Mouse (Mus musculus) liver, embryonic 16.5 days (tissue): Measurements from ENCODE around the gene Usp19. TPM values are rescaled to one million over a fixed set of nuclear protein-coding genes. Genes with fewer than 3 reads are reported as not detected.

ENCODE experiments used
- ATAC-seq: fragments of 200-750 bp; cut with Nextera tagmentation; 2 replicates; pipeline ENCODE4 v1.8.0; 2017; ENCODE audit warnings: low read depth, mild to moderate bottlenecking, moderate number of reproducible peaks, moderate library complexity
- H3K27ac ChIP-seq: fragments of 300-500 bp; sonication (generic); 2 replicates; pipeline ENCODE4 v1.5.1; 2014; ENCODE audit warnings: mild to moderate bottlenecking, low read length
- H3K27me3 ChIP-seq: fragments of 300-500 bp; sonication (generic); 2 replicates; pipeline ENCODE4 v1.6.1; 2014; ENCODE audit warnings: low read depth, low read length, mixed read lengths; ENCODE audit not compliant: control insufficient read depth, insufficient read depth
- H3K36me3 ChIP-seq: fragments of 300-500 bp; sonication (generic); 2 replicates; pipeline ENCODE4 v1.6.1; 2014; ENCODE audit warnings: mild to moderate bottlenecking; ENCODE audit not compliant: control insufficient read depth, insufficient read depth
- H3K4me1 ChIP-seq: fragments of 300-500 bp; sonication (generic); 2 replicates; pipeline ENCODE4 v1.6.1; 2014; ENCODE audit warnings: low read depth, low read length, mixed read lengths; ENCODE audit not compliant: control insufficient read depth
- H3K4me2 ChIP-seq: fragments of 300-500 bp; sonication (generic); 2 replicates; pipeline ENCODE4 v1.6.1; 2014; ENCODE audit warnings: low read depth, low read length, mixed read lengths
- H3K4me3 ChIP-seq: fragments of 300-500 bp; sonication (generic); 2 replicates; pipeline ENCODE4 v1.5.1; 2014; ENCODE audit warnings: low read depth, mild to moderate bottlenecking, low read length
- H3K9ac ChIP-seq: fragments of 300-500 bp; sonication (generic); 2 replicates; pipeline ENCODE4 v1.6.1; 2014; ENCODE audit warnings: low read depth, low read length
- H3K9me3 ChIP-seq: fragments of 300-500 bp; sonication (generic); replicated peaks from 2 replicates; pipeline ENCODE4 v1.6.1; 2016; ENCODE audit warnings: low read length; ENCODE audit not compliant: control insufficient read depth
- WGBS: fragments of 180-500 bp; shearing (Covaris S2); extraction: QIAGEN DNeasy Blood & Tissue Kit; methylation state at CpG from one replicate; pipeline ENCODE4 v1.1.7; 2014; ENCODE audit not compliant: insufficient replicate concordance; 5-methylcytosine and 5-hydroxymethylcytosine counted together
- polyA plus RNA-seq: library from polyadenylated mRNA; unstranded; fragments of >200 nt; fragmentation: Nextera tagmentation; extraction: Ambion mirVana; gene quantifications from 2 replicates; pipeline ENCODE4 v1.2.1, GENCODE M21; 2015

The Usp19 gene
- polyA plus RNA-seq, 1 experiment from 2014 or later = 28.6 TPM

- peaks cover 39% of the 10 kb centered on the region for H3K4me1 ChIP-seq
- no peak; the same call in 1 of the 2 replicates for ATAC-seq
- peak overlapping the region; percentile 98 for H3K4me2 ChIP-seq
- H3K27ac ChIP-seq = no peak overlapping the region
- no peaks in the 10 kb centered on the region for H3K27me3 ChIP-seq
- H3K4me3 ChIP-seq = peak overlapping the region; percentile 70
- H3K9ac ChIP-seq = 0 out of 2 replicates have a peak overlapping the region, but pooled peaks have one; percentile 10
- H3K36me3 ChIP-seq = no peaks in the 10 kb centered on the region
- 46% methylated on average over 6 of the region's 6 CpGs for WGBS
- H3K9me3 ChIP-seq = no peaks in the 10 kb centered on the region
Measured at GRCm38 (mm10) chr9:108452911-108453310, 37.5 kb upstream of the Usp19 start.

GRCm38 (mm10) chr9:108453458-108453857, 36.9 kb upstream of the Usp19 start:
- WGBS = 63% methylated on average over 4 of the region's 4 CpGs
- H3K27ac ChIP-seq = no peak overlapping the region
- H3K27me3 ChIP-seq = no peaks in the 10 kb centered on the region
- H3K9ac ChIP-seq = no peak overlapping the region
- H3K9me3 ChIP-seq = no peaks in the 10 kb centered on the region
- H3K4me2 ChIP-seq = no peak overlapping the region
- ATAC-seq = no peak
- no peaks in the 10 kb centered on the region for H3K36me3 ChIP-seq
- no peak overlapping the region for H3K4me3 ChIP-seq
- peaks cover 39% of the 10 kb centered on the region for H3K4me1 ChIP-seq

- H3K4me3 ChIP-seq = no peak overlapping the region
- H3K4me2 ChIP-seq = no peak overlapping the region
- H3K9ac ChIP-seq = no peak overlapping the region
- no peaks in the 10 kb centered on the region for H3K27me3 ChIP-seq
- no peaks in the 10 kb centered on the region for H3K9me3 ChIP-seq
- no peaks in the 10 kb centered on the region for H3K36me3 ChIP-seq
- ATAC-seq = no peak
- peaks cover 39% of the 10 kb centered on the region for H3K4me1 ChIP-seq
- 61% methylated on average over 6 of the region's 6 CpGs for WGBS
- no peak overlapping the region for H3K27ac ChIP-seq
Measured at GRCm38 (mm10) chr9:108454429-108454828, 36.0 kb upstream of the Usp19 start.

GRCm38 (mm10) chr9:108455747-108456571, 34.4 kb upstream of the Usp19 start:
- no peak overlapping the region for H3K27ac ChIP-seq
- no peak for ATAC-seq
- H3K4me1 ChIP-seq = peaks cover 31% of the 10 kb centered on the region
- 39% methylated on average over 12 of the region's 12 CpGs for whole genome bisulfite sequencing
- H3K9me3 ChIP-seq = no peaks in the 10 kb centered on the region
- H3K27me3 ChIP-seq = no peaks in the 10 kb centered on the region
- H3K4me3 ChIP-seq = no peak overlapping the region
- no peak overlapping the region for H3K4me2 ChIP-seq
- no peaks in the 10 kb centered on the region for H3K36me3 ChIP-seq
- no peak overlapping the region for H3K9ac ChIP-seq

- Histone ChIP-seq H3K9ac (no peak overlapping the region), H3K4me1 (peaks cover 30% of the 10 kb centered on the region), H3K27me3 (no peaks in the 10 kb centered on the region), H3K36me3 (no peaks in the 10 kb centered on the region), H3K9me3 (no peaks in the 10 kb centered on the region), H3K4me3 (no peak overlapping the region), H3K27ac (no peak overlapping the region), H3K4me2 (no peak overlapping the region)
- 76% methylated on average over 10 of the region's 10 CpGs for WGBS
- ATAC-seq = no peak
Measured at GRCm38 (mm10) chr9:108456953-108457352, 33.4 kb upstream of the Usp19 start.

GRCm38 (mm10) chr9:108459939-108460318, 30.5 kb upstream of the Usp19 start:
- no peaks in the 10 kb centered on the region for H3K9me3 ChIP-seq
- 86% methylated on average over 1 of the region's 1 CpGs for WGBS
- peak overlapping the region; percentile 89 for H3K4me3 ChIP-seq
- peaks cover 4% of the 10 kb centered on the region for H3K36me3 ChIP-seq
- no peak for ATAC-seq
- peaks cover 23% of the 10 kb centered on the region for H3K4me1 ChIP-seq
- peak overlapping the region; percentile 88 for H3K27ac ChIP-seq
- H3K9ac ChIP-seq = peak overlapping the region; percentile 85; the same call in 1 of the 2 replicates
- no peaks in the 10 kb centered on the region for H3K27me3 ChIP-seq
- H3K4me2 ChIP-seq = peak overlapping the region; percentile 85

- H3K27ac ChIP-seq = peak within 1 kb of the TSS; percentile 88
- H3K27me3 ChIP-seq = no peaks in the 10 kb centered on the region
- H3K4me1 ChIP-seq = peaks cover 23% of the 10 kb centered on the region
- H3K9ac ChIP-seq = peak within 1 kb of the TSS; percentile 85
- peaks cover 4% of the 10 kb centered on the region for H3K36me3 ChIP-seq
- no peaks in the 10 kb centered on the region for H3K9me3 ChIP-seq
- peak within 1 kb of the TSS; percentile 85 for H3K4me2 ChIP-seq
- ATAC-seq = peak; percentile 89
- H3K4me3 ChIP-seq = peak within 1 kb of the TSS; percentile 89
- under 1% methylated on average over 52 of the region's 52 CpGs for WGBS
Measured at GRCm38 (mm10) chr9:108460319-108461178, 29.9 kb upstream of the Usp19 start, which contains the start of gene Ccdc71. Gene Ccdc71 (plus strand): TSS chr9:108460527.

GRCm38 (mm10) chr9:108461181-108461631, 29.2 kb upstream of the Usp19 start, which contains the start of gene Klhdc8b:
Gene Klhdc8b (minus strand): TSS chr9:108461581.
- Histone ChIP-seq H3K4me1 (peaks cover 20% of the 10 kb centered on the region), H3K4me3 (peak within 1 kb of the TSS; percentile 89), H3K9ac (peak within 1 kb of the TSS; percentile 85), H3K9me3 (no peaks in the 10 kb centered on the region), H3K27ac (peak within 1 kb of the TSS; percentile 88), H3K4me2 (peak within 1 kb of the TSS; percentile 85), H3K27me3 (no peaks in the 10 kb centered on the region), H3K36me3 (peaks cover 4% of the 10 kb centered on the region)
- WGBS = 30% methylated on average over 11 of the region's 11 CpGs
- no peak for ATAC-seq
